Mouse (Mus musculus): ENCODE measurements around the gene Xpa.

- no peak for TF ChIP-seq TAL1 (IDR thresholded peaks at IDR 0.05; ENCODE audit: low read length)
- no peak for TF ChIP-seq GATA1 (IDR thresholded peaks at IDR 0.05; ENCODE audit: low read length)
Measured at GRCm38 (mm10) chr4:46119514-46120094, 76.5 kb downstream of the Xpa start.
